Mouse (Mus musculus) myocyte (in vitro differentiated cells): Measurements from ENCODE around the gene Scml4. TPM values are rescaled to one million over a fixed set of nuclear protein-coding genes. Genes with fewer than 3 reads are reported as not detected.

Experiments used
- H3K27me3 ChIP-seq: one replicate; pipeline ENCODE4 v1.6.1; 2011; ENCODE audit not compliant: control insufficient read depth, insufficient read depth, insufficient read length
- H3K36me3 ChIP-seq: one replicate; pipeline ENCODE4 v1.6.1; 2011; ENCODE audit not compliant: control insufficient read depth, insufficient read depth
- H3K4me2 ChIP-seq: one replicate; pipeline ENCODE4 v1.6.1; 2011; ENCODE audit warnings: low read depth, control low read depth
- H3K4me3 ChIP-seq: one replicate; pipeline ENCODE4 v1.5.1; 2011; ENCODE audit warnings: mild to moderate bottlenecking, control low read depth, moderate library complexity
- H3K79me2 ChIP-seq: one replicate; pipeline ENCODE4 v1.6.1; 2011; ENCODE audit not compliant: control insufficient read depth, insufficient read depth
- H3ac ChIP-seq: one replicate; pipeline ENCODE4 v1.6.1; 2011; ENCODE audit not compliant: control insufficient read depth, insufficient read length
- CEBPB ChIP-seq: IDR thresholded peaks from 2 replicates; pipeline ENCODE4 v1.6.1; 2011; ENCODE audit warnings: mild to moderate bottlenecking, moderate library complexity; ENCODE audit not compliant: poor library complexity, insufficient read depth, severe bottlenecking
- E2F4 ChIP-seq: IDR thresholded peaks from one replicate; pipeline ENCODE4 v1.6.1; 2011; ENCODE audit warnings: mild to moderate bottlenecking, control low read depth, moderate library complexity; ENCODE audit not compliant: insufficient read depth
- MAX ChIP-seq: IDR thresholded peaks from one replicate; pipeline ENCODE4 v1.6.1; 2011; ENCODE audit warnings: low read depth, mild to moderate bottlenecking, control low read depth
- MYOD1 ChIP-seq, 3 experiments: IDR thresholded peaks; one replicate each; pipeline ENCODE4 v1.6.1; 2011; ENCODE audit warnings: control low read depth in 2 of 3, low read depth in 2 of 3, mild to moderate bottlenecking in 2 of 3, moderate library complexity in 1 of 3; ENCODE audit not compliant: insufficient read length in 2 of 3, control insufficient read depth in 1 of 3
- MYOG ChIP-seq, 3 experiments: IDR thresholded peaks; one replicate each; pipeline ENCODE4 v1.6.1; 2011; ENCODE audit warnings: control low read depth in 2 of 3, low read depth in 2 of 3, mild to moderate bottlenecking in 2 of 3; ENCODE audit not compliant: insufficient read length in 2 of 3, control insufficient read depth in 1 of 3, insufficient read depth in 1 of 3
- POLR2A ChIP-seq: IDR thresholded peaks from one replicate; pipeline ENCODE4 v1.6.1; 2011; ENCODE audit warnings: low read depth, mild to moderate bottlenecking, control low read depth, moderate library complexity; ENCODE audit not compliant: insufficient read length
- POLR2AphosphoS2 ChIP-seq: IDR thresholded peaks from one replicate; pipeline ENCODE4 v1.6.1; 2011; ENCODE audit warnings: low read depth, control low read depth; ENCODE audit not compliant: insufficient read length
- REST ChIP-seq: IDR thresholded peaks from one replicate; pipeline ENCODE4 v1.6.1; 2011; ENCODE audit warnings: mild to moderate bottlenecking, control low read depth, moderate library complexity; ENCODE audit not compliant: insufficient read depth, insufficient read length
- SRF ChIP-seq: IDR thresholded peaks from one replicate; pipeline ENCODE4 v1.6.1; 2011; ENCODE audit warnings: low read depth; ENCODE audit not compliant: control insufficient read depth, insufficient read length
- TCF12 ChIP-seq: IDR thresholded peaks from one replicate; pipeline ENCODE4 v1.6.1; 2011; ENCODE audit warnings: mild to moderate bottlenecking, control low read depth; ENCODE audit not compliant: poor library complexity, insufficient read depth, severe bottlenecking
- TCF3 ChIP-seq: IDR thresholded peaks from one replicate; pipeline ENCODE4 v1.6.1; 2011; ENCODE audit warnings: low read depth, control low read depth; ENCODE audit not compliant: insufficient read length
- USF1 ChIP-seq: IDR thresholded peaks from one replicate; pipeline ENCODE4 v1.6.1; 2011; ENCODE audit warnings: low read depth, mild to moderate bottlenecking, control low read depth, moderate library complexity
- polyA plus RNA-seq: library from polyadenylated mRNA; unstranded; fragments of >200 nt; fragmentation: generic; extraction: Trizol; gene quantifications from one replicate; pipeline ENCODE4 v1.2.1, GENCODE M21; 2012; ENCODE audit warnings: missing spikeins

Scml4 gene
- polyA plus RNA-seq, 1 experiment, result 5.7 TPM

- Histone ChIP-seq H3K36me3 (no peaks in the 10 kb centered on the region), H3K4me3 (no peak overlapping the region), H3K27me3 (no peaks in the 10 kb centered on the region), H3K4me2 (no peak overlapping the region), H3K79me2 (no peaks in the 10 kb centered on the region), H3ac (no peak overlapping the region)
- TF ChIP-seq E2F4, result no peak
These were observed 18.5 kb upstream of the Scml4 start for GRCm38 (mm10) chr10:42841531-42842195.

- Histone ChIP-seq H3K79me2 (no peaks in the 10 kb centered on the region), H3K4me3 (no peak overlapping the region), H3K4me2 (no peak overlapping the region), H3K36me3 (no peaks in the 10 kb centered on the region), H3K27me3 (no peaks in the 10 kb centered on the region), H3ac (no peak overlapping the region)
- TF ChIP-seq POLR2AphosphoS2 (no peak), CEBPB (no peak), MYOG (IDR thresholded peaks at IDR 0.05; ENCODE audit: control insufficient read depth in 1 of 3, insufficient read depth in 1 of 3, insufficient read length in 2 of 3, low read depth in 2 of 3) (no peak), TCF3 (no peak), E2F4 (no peak), TCF12 (no peak)
These were observed 17.8 kb upstream of the Scml4 start for GRCm38 (mm10) chr10:42842358-42842757.

- Histone ChIP-seq H3K79me2 (no peaks in the 10 kb centered on the region), H3ac (no peak overlapping the region), H3K36me3 (no peaks in the 10 kb centered on the region), H3K4me3 (no peak overlapping the region), H3K4me2 (no peak overlapping the region), H3K27me3 (no peaks in the 10 kb centered on the region)
- no peak for TF ChIP-seq USF1
- TF ChIP-seq REST, result no peak
- no peak for TF ChIP-seq CEBPB
- no peak for TF ChIP-seq TCF12
- no peak for TF ChIP-seq POLR2A
- no peak for TF ChIP-seq MYOD1 (IDR thresholded peaks at IDR 0.05; ENCODE audit: control insufficient read depth in 1 of 3, insufficient read length in 2 of 3, low read depth in 2 of 3)
- TF ChIP-seq MYOG (IDR thresholded peaks at IDR 0.05; ENCODE audit: control insufficient read depth in 1 of 3, insufficient read depth in 1 of 3, insufficient read length in 2 of 3, low read depth in 2 of 3), result no peak
- no peak for TF ChIP-seq SRF
- TF ChIP-seq TCF3, result no peak
- no peak for TF ChIP-seq MAX
- no peak for TF ChIP-seq POLR2AphosphoS2
- TF ChIP-seq E2F4, result no peak
These were observed 16.8 kb upstream of the Scml4 start for GRCm38 (mm10) chr10:42843416-42843815.

GRCm38 (mm10) chr10:42845480-42845879 lies 14.7 kb upstream of the Scml4 start:
- H3K4me2 ChIP-seq, result no peak overlapping the region
- H3K36me3 ChIP-seq, result no peaks in the 10 kb centered on the region

GRCm38 (mm10) chr10:42848179-42849080 lies 11.7 kb upstream of the Scml4 start:
- Histone ChIP-seq H3K36me3 (no peaks in the 10 kb centered on the region), H3ac (no peak overlapping the region), H3K27me3 (no peaks in the 10 kb centered on the region), H3K79me2 (no peaks in the 10 kb centered on the region), H3K4me2 (no peak overlapping the region), H3K4me3 (no peak overlapping the region)
- TF ChIP-seq POLR2AphosphoS2 (no peak), MYOD1 (IDR thresholded peaks at IDR 0.05; ENCODE audit: control insufficient read depth in 1 of 3, insufficient read length in 2 of 3, low read depth in 2 of 3) (no peak), REST (no peak), MYOG (IDR thresholded peaks at IDR 0.05; ENCODE audit: control insufficient read depth in 1 of 3, insufficient read depth in 1 of 3, insufficient read length in 2 of 3, low read depth in 2 of 3) (no peak), E2F4 (no peak), POLR2A (no peak), MAX (no peak), SRF (no peak), CEBPB (no peak), TCF3 (no peak)

More at GRCm38 (mm10) chr10:42845480-42845879, 14.7 kb upstream of the Scml4 start:
- H3K27me3 ChIP-seq, result no peaks in the 10 kb centered on the region
- H3ac ChIP-seq, result no peak overlapping the region
- TF ChIP-seq E2F4 (no peak), MYOG (IDR thresholded peaks at IDR 0.05; ENCODE audit: control insufficient read depth in 1 of 3, insufficient read depth in 1 of 3, insufficient read length in 2 of 3, low read depth in 2 of 3) (no peak), MYOD1 (IDR thresholded peaks at IDR 0.05; ENCODE audit: control insufficient read depth in 1 of 3, insufficient read length in 2 of 3, low read depth in 2 of 3) (no peak), SRF (no peak), MAX (no peak), TCF3 (no peak), POLR2AphosphoS2 (no peak), CEBPB (no peak)
- no peak overlapping the region for H3K4me3 ChIP-seq
- no peaks in the 10 kb centered on the region for H3K79me2 ChIP-seq
